Mouse (Mus musculus) stomach, postnatal 0 days (tissue): Measurements from ENCODE around the gene Ddx39.

ENCODE experiments used
- CTCF ChIP-seq: IDR thresholded peaks from 2 replicates; pipeline ENCODE4 v1.5.1; 2016; ENCODE audit warnings: antibody characterized with exemption, low read depth, mild to moderate bottlenecking, moderate library complexity
- EP300 ChIP-seq: optimal IDR thresholded peaks from 2 replicates; pipeline ENCODE3; 2016; ENCODE audit warnings: antibody characterized with exemption

DNA sequence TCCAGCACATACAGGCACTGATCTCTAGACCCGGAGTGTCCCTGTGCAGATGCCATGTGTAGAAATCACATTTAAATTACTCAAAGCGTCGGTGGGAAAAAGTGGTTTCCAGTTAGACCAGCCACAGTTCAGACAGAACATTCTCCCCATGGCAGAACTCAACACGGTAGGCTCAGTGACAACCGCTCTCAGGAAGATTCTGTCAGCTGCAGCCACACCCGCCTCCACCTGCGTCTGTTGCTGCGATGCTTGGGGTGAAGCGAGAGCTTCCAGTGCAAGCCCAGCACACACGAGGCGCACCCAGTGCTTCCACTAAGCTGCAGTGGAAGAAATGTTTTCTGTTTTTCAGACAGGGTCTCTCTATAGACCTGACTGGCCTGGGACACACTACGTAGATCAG, 35.1 kb upstream of the Ddx39 start:
- TF ChIP-seq EP300 (no peak), CTCF (no peak)
